In the genomic region with DNA sequence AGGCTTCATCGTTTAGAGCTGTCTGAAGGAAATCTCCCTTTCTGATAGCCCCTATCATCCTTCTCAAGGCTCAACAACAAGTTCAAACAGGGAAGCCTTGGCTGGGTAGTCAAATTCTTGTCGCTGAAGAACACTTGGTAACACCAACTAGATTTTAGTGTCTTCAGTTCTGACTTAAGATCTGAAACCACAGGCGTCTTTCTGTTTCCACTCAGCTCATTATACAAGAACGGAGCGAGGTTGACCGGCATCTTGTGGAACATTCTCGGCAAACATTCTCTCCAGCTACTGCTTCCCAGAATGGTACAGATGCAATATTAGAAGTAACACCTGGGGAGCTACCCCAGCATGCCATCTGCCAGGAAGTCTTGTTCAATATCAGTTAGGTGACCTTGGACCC, we compare ENCODE assay signal across 15 mouse cellular contexts.
"Had no signal": no experiment of that assay in that cellular context is flagged by ENCODE, and none has a peak within 500 bp of the region (broad histone marks: within the 10 kb centered on the region; RNA-seq: fewer than 3 reads in every experiment).

No protein-coding gene starts in this region.

- H3K9ac ChIP-seq: limb, embryonic 13.5 days; liver, embryonic 14.5 days; midbrain, embryonic 15.5 days; neural tube, embryonic 15.5 days had no signal

- H3K4me3 ChIP-seq: limb, embryonic 13.5 days; midbrain, embryonic 10.5 days; midbrain, embryonic 15.5 days; neural tube, embryonic 15.5 days had no signal

- H3K27me3 ChIP-seq: limb, embryonic 13.5 days; midbrain, embryonic 15.5 days; neural tube, embryonic 15.5 days had no signal

- DNase-seq: kidney, adult 9 months; kidney, postnatal 36 days; left cerebral cortex, postnatal 4 days; lung, adult 2 months; lung, postnatal 36 days; right cerebral cortex, adult 18-20 months; right cerebral cortex, postnatal 25 days; thymus, postnatal 4 days had no signal

- ATAC-seq: lung, postnatal 0 days; midbrain, embryonic 15.5 days had no signal

- H3K27ac ChIP-seq: kidney, postnatal 0 days; limb, embryonic 13.5 days; liver, embryonic 14.5 days; midbrain, embryonic 10.5 days; midbrain, embryonic 15.5 days; neural tube, embryonic 15.5 days had no signal

- H3K9me3 ChIP-seq: limb, embryonic 13.5 days; midbrain, embryonic 10.5 days; midbrain, embryonic 15.5 days; neural tube, embryonic 15.5 days had no signal

- H3K4me2 ChIP-seq: limb, embryonic 13.5 days; midbrain, embryonic 15.5 days; neural tube, embryonic 15.5 days had no signal

- H3K36me3 ChIP-seq: limb, embryonic 13.5 days; midbrain, embryonic 10.5 days; midbrain, embryonic 15.5 days; neural tube, embryonic 15.5 days had no signal
